Mouse (Mus musculus): Measurements from ENCODE around the gene Map4k3. TPM values are rescaled to one million over a fixed set of nuclear protein-coding genes. Genes with fewer than 3 reads are reported as not detected.
"Not testable (repeated sequence)": the region's sequence is repeated elsewhere in the genome, so short reads cannot be mapped to it uniquely, and the experiment has no call there.

The Map4k3 gene
- polyA plus RNA-seq, 1 experiment from 2014 or later, result 33.8 TPM

- no peak for ATAC-seq (ENCODE audit: low read depth)
These were observed 159.3 kb downstream of the Map4k3 start for GRCm38 (mm10) chr17:80568842-80569601.

DNA sequence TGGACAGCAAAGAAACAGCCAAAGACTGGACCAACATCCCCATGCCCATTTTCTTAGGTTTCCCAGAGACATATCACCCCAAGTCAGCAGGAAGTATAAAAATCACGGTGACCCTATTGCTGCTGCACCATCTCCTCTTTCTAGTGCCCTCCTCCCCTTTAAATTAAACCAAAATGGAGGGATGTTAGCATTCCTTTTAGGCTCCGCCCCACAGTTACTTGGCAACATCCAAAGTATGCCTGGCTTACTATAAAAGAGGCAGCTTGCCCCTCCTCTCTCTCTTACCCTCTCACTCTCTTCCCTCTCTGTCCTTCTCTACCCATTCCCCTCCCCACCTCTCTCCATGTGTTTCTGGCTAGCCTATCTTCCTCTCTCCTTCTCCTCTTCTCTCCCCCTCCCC, 159.8 kb downstream of the Map4k3 start:
- Histone ChIP-seq H3K9ac (ENCODE audit: low read depth, low read length) (no peak overlapping the region), H3K4me2 (ENCODE audit: low read depth, low read length) (no peak overlapping the region), H3K27me3 (replicated peaks; ENCODE audit: control insufficient read depth, insufficient read depth, low read length) (no peaks in the 10 kb centered on the region), H3K36me3 (ENCODE audit: control insufficient read depth, insufficient read depth, low read length) (no peaks in the 10 kb centered on the region), H3K4me1 (ENCODE audit: control insufficient read depth, insufficient read depth, low read length) (no peaks in the 10 kb centered on the region), H3K27ac (replicated peaks; ENCODE audit: low read depth, low read length) (no peak overlapping the region), H3K9me3 (ENCODE audit: control insufficient read depth, low read length) (no peaks in the 10 kb centered on the region), H3K4me3 (ENCODE audit: low read depth, low read length) (no peak overlapping the region)
- no peak for ATAC-seq (ENCODE audit: low read depth)
- no peak for DNase-seq (ENCODE audit: low spot score)
- WGBS, result 77% methylated on average over 2 of the region's 2 CpGs

More at GRCm38 (mm10) chr17:80568842-80569601, 159.3 kb downstream of the Map4k3 start:
- Histone ChIP-seq H3K9me3 (ENCODE audit: control insufficient read depth, low read length) (no peaks in the 10 kb centered on the region), H3K9ac (ENCODE audit: low read depth, low read length) (no peak overlapping the region), H3K4me3 (ENCODE audit: low read depth, low read length) (no peak overlapping the region), H3K27me3 (replicated peaks; ENCODE audit: control insufficient read depth, insufficient read depth, low read length) (no peaks in the 10 kb centered on the region), H3K27ac (replicated peaks; ENCODE audit: low read depth, low read length) (no peak overlapping the region), H3K36me3 (ENCODE audit: control insufficient read depth, insufficient read depth, low read length) (no peaks in the 10 kb centered on the region), H3K4me2 (ENCODE audit: low read depth, low read length) (no peak overlapping the region), H3K4me1 (ENCODE audit: control insufficient read depth, insufficient read depth, low read length) (no peaks in the 10 kb centered on the region)
- DNase-seq (ENCODE audit: low spot score), result no peak
- 84% methylated on average over 6 of the region's 6 CpGs for WGBS

GRCm38 (mm10) chr17:80564611-80564924, 163.7 kb downstream of the Map4k3 start:
- Histone ChIP-seq H3K4me3 (ENCODE audit: low read depth, low read length) (no peak overlapping the region), H3K27me3 (replicated peaks; ENCODE audit: control insufficient read depth, insufficient read depth, low read length) (no peaks in the 10 kb centered on the region), H3K9me3 (ENCODE audit: control insufficient read depth, low read length) (no peaks in the 10 kb centered on the region), H3K36me3 (ENCODE audit: control insufficient read depth, insufficient read depth, low read length) (no peaks in the 10 kb centered on the region), H3K4me2 (ENCODE audit: low read depth, low read length) (no peak overlapping the region), H3K27ac (replicated peaks; ENCODE audit: low read depth, low read length) (no peak overlapping the region), H3K4me1 (ENCODE audit: control insufficient read depth, insufficient read depth, low read length) (no peaks in the 10 kb centered on the region), H3K9ac (ENCODE audit: low read depth, low read length) (no peak overlapping the region)
- WGBS, result 75% methylated on average over 3 of the region's 3 CpGs
- DNase-seq (ENCODE audit: low spot score) (no peak), ATAC-seq (ENCODE audit: low read depth) (no peak)

GRCm38 (mm10) chr17:80563762-80564610, 164.3 kb downstream of the Map4k3 start:
- not testable (repeated sequence) for H3K9me3 ChIP-seq (ENCODE audit: control insufficient read depth, low read length); ATAC-seq (ENCODE audit: low read depth); DNase-seq (ENCODE audit: low spot score); H3K4me1 ChIP-seq (ENCODE audit: control insufficient read depth, insufficient read depth, low read length); H3K36me3 ChIP-seq (ENCODE audit: control insufficient read depth, insufficient read depth, low read length); H3K4me3 ChIP-seq (ENCODE audit: low read depth, low read length); H3K27ac ChIP-seq (replicated peaks; ENCODE audit: low read depth, low read length); H3K4me2 ChIP-seq (ENCODE audit: low read depth, low read length); H3K27me3 ChIP-seq (replicated peaks; ENCODE audit: control insufficient read depth, insufficient read depth, low read length); H3K9ac ChIP-seq (ENCODE audit: low read depth, low read length)
- WGBS, result 97% methylated on average over 27 of the region's 27 CpGs

DNA sequence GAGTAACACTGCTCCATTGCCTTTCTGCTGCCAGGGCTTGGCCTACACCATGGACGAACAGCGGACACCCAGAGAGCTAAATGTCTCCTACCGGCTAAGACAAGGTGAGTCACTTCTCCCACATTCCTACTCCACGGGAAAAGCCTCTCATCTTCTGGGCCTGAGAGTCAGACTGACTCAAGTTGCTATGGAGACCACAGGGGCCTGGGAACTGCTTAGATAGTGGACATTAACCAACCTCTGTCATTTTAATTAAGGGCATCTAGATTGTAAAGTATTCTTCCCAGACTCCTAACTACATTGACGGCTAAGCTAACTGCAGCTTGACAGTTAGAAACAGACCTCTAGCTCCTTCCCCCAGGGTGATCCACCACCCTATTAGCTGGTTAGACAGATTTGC, 165.5 kb downstream of the Map4k3 start:
- Histone ChIP-seq H3K27me3 (replicated peaks; ENCODE audit: control insufficient read depth, insufficient read depth, low read length) (no peaks in the 10 kb centered on the region), H3K4me3 (ENCODE audit: low read depth, low read length) (no peak overlapping the region), H3K9me3 (ENCODE audit: control insufficient read depth, low read length) (no peaks in the 10 kb centered on the region), H3K9ac (ENCODE audit: low read depth, low read length) (no peak overlapping the region), H3K27ac (replicated peaks; ENCODE audit: low read depth, low read length) (no peak overlapping the region), H3K36me3 (ENCODE audit: control insufficient read depth, insufficient read depth, low read length) (no peaks in the 10 kb centered on the region), H3K4me1 (ENCODE audit: control insufficient read depth, insufficient read depth, low read length) (no peaks in the 10 kb centered on the region), H3K4me2 (ENCODE audit: low read depth, low read length) (no peak overlapping the region)
- WGBS, result 70% methylated on average over 5 of the region's 5 CpGs
- DNase-seq (ENCODE audit: low spot score), result no peak
- no peak for ATAC-seq (ENCODE audit: low read depth)

DNA sequence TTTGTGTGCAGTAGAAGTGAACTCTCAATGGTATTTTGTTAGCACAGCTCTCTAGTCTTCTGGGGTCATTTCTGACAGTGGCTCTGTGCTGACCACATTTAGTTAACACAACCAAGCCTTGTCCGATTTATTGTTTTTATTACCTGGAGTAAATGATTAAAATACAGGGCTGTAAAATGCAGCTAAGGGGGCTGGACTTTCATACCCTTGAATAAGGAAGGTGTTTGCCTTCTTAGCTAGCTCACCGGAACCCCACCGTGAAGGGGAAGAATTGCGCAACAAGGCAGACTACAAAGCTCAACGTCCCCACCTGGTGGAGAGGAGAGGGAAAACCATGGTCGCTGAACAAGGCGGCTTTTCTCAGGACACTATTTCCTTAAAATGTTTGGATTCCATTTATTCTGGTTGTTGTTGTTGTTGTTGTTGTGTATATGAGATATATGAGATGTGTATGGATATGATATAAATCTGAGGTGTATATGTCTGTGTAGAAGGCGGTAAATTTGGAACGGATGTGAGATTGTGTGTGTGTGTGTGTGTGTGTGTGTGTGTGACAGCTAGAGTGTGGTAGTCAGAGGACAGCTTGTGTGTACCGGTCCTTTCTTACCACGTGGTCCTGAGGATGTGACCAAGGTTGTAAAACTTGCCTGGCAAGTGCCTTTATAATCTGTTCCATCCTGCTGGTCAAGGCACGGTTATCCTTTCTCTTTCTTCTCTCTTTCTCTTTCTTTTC, 167.4 kb downstream of the Map4k3 start:
- ATAC-seq (ENCODE audit: low read depth) (peak; percentile 41; the same call in 1 of the 2 replicates), DNase-seq (ENCODE audit: low spot score) (peak; percentile 84)
- no peak overlapping the region for H3K4me3 ChIP-seq (ENCODE audit: low read depth, low read length)
- 23% methylated on average over 12 of the region's 12 CpGs for WGBS
- H3K36me3 ChIP-seq (ENCODE audit: control insufficient read depth, insufficient read depth, low read length), result no peaks in the 10 kb centered on the region
- no peaks in the 10 kb centered on the region for H3K27me3 ChIP-seq (replicated peaks; ENCODE audit: control insufficient read depth, insufficient read depth, low read length)
- no peak overlapping the region for H3K9ac ChIP-seq (ENCODE audit: low read depth, low read length)
- H3K4me2 ChIP-seq (ENCODE audit: low read depth, low read length), result peak overlapping the region; percentile 6; the same call in 1 of the 2 replicates
- no peaks in the 10 kb centered on the region for H3K9me3 ChIP-seq (ENCODE audit: control insufficient read depth, low read length)
- H3K27ac ChIP-seq (replicated peaks; ENCODE audit: low read depth, low read length), result no peak overlapping the region
- no peaks in the 10 kb centered on the region for H3K4me1 ChIP-seq (ENCODE audit: control insufficient read depth, insufficient read depth, low read length)

GRCm38 (mm10) chr17:80559745-80560144, 168.5 kb downstream of the Map4k3 start:
- WGBS, result 85% methylated on average over 4 of the region's 4 CpGs

DNA sequence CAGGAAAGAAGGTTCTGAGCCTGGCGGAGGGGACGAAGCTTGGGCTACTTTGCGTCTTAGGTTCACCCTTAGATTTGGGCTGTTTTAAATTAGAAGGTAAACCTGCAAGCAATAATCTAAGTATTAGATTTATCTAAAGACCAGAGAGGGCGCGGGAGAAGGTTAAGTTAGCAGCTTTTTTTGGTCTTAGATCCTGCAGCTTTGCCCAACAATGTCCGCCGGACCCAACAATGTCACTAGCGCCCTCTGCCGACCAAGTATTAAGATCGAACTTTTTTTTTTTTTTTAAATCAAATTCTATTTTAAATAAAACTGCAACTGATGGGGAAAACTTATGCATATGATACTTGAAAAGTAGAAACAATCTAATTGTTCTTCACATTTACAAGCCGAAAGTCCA, 169.2 kb downstream of the Map4k3 start:
- Histone ChIP-seq H3K27me3 (replicated peaks; ENCODE audit: control insufficient read depth, insufficient read depth, low read length) (no peaks in the 10 kb centered on the region), H3K4me3 (ENCODE audit: low read depth, low read length) (no peak overlapping the region), H3K9ac (ENCODE audit: low read depth, low read length) (no peak overlapping the region), H3K36me3 (ENCODE audit: control insufficient read depth, insufficient read depth, low read length) (no peaks in the 10 kb centered on the region), H3K4me2 (ENCODE audit: low read depth, low read length) (0 out of 2 replicates have a peak overlapping the region, but pooled peaks have one; percentile 8), H3K27ac (replicated peaks; ENCODE audit: low read depth, low read length) (no peak overlapping the region), H3K4me1 (ENCODE audit: control insufficient read depth, insufficient read depth, low read length) (no peaks in the 10 kb centered on the region), H3K9me3 (ENCODE audit: control insufficient read depth, low read length) (no peaks in the 10 kb centered on the region)
- no peak for ATAC-seq (ENCODE audit: low read depth)
- 22% methylated on average over 11 of the region's 11 CpGs for WGBS
- peak; percentile 75 for DNase-seq (ENCODE audit: low spot score)

More at GRCm38 (mm10) chr17:80559745-80560144, 168.5 kb downstream of the Map4k3 start:
- Histone ChIP-seq H3K4me3 (ENCODE audit: low read depth, low read length) (no peak overlapping the region), H3K4me2 (ENCODE audit: low read depth, low read length) (no peak overlapping the region), H3K27ac (replicated peaks; ENCODE audit: low read depth, low read length) (no peak overlapping the region), H3K27me3 (replicated peaks; ENCODE audit: control insufficient read depth, insufficient read depth, low read length) (no peaks in the 10 kb centered on the region), H3K4me1 (ENCODE audit: control insufficient read depth, insufficient read depth, low read length) (no peaks in the 10 kb centered on the region), H3K36me3 (ENCODE audit: control insufficient read depth, insufficient read depth, low read length) (no peaks in the 10 kb centered on the region), H3K9ac (ENCODE audit: low read depth, low read length) (no peak overlapping the region), H3K9me3 (ENCODE audit: control insufficient read depth, low read length) (no peaks in the 10 kb centered on the region)
- ATAC-seq (ENCODE audit: low read depth), result no peak
- no peak for DNase-seq (ENCODE audit: low spot score)
